Mouse (Mus musculus) regulatory T cell (primary cell): ENCODE measurements around the gene Mmrn1.
"Not testable (repeated sequence)": the region's sequence is repeated elsewhere in the genome, so short reads cannot be mapped to it uniquely, and the experiment has no call there.

ENCODE experiments used
- in situ Hi-C: fragments of 300-600 bp; cut with MboI, MseI; formaldehyde crosslinking; loops from one replicate; pipeline ENCODE4 v1.15.1; 2025; ENCODE audit warnings: high pct_unique_total_duplicates

Mmrn1 gene

GRCm38 (mm10) chr6:60924676-60925075, at the start of gene Mmrn1:
Gene Mmrn1, plus strand, starts transcription at chr6:60924976.
- in situ Hi-C loops, result not testable (repeated sequence)

- in situ Hi-C loops, result no loop called here
Measured at GRCm38 (mm10) chr6:60880362-60880761, 44.4 kb upstream of the Mmrn1 start.

DNA sequence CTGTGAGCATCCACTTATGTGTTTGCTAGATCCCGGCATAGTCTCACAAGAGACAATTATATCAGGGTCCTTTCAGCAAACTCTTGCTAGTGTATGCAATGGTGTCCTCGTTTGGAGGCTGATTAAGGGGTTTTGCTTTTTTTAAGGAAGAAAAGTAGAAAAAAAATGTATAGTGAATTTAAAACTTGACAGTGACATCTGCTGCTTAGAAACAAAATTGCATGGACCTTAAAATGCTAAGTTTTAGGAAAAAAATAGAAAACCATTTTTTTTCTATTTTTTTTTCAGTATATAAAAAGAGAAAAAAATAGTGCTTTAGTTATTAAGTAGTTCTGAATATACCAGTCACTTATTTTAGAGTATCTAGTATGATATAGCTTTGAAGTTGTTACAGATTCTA, 43.2 kb upstream of the Mmrn1 start:
- in situ Hi-C loops, result no loop called here

GRCm38 (mm10) chr6:60907272-60907671, 17.5 kb upstream of the Mmrn1 start:
- in situ Hi-C loops, result no loop called here

GRCm38 (mm10) chr6:60931364-60931763, 6.6 kb downstream of the Mmrn1 start:
- in situ Hi-C loops, result no loop called here

DNA sequence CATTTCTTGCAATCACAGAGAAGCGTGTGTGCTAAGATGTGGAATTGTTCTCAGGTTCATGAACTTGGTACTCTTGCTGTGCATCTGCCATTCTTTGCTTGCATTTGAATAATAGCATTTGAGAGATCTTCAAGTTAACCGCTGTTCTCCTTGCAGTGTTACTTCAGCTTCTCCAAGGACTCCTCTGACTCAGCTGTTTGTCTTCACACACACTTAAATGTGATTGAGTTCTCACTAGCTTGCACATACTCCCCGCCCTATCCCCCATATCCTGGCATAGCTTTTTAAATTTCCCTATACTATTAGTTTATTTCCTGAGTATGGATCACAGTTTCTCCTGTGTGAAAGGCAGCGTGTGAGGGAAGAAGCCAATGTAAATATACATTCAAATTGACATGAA, 10.1 kb downstream of the Mmrn1 start:
- in situ Hi-C loops, result no loop called here

- in situ Hi-C loops, result no loop called here
Measured at GRCm38 (mm10) chr6:60935448-60936130, 10.8 kb downstream of the Mmrn1 start.

DNA sequence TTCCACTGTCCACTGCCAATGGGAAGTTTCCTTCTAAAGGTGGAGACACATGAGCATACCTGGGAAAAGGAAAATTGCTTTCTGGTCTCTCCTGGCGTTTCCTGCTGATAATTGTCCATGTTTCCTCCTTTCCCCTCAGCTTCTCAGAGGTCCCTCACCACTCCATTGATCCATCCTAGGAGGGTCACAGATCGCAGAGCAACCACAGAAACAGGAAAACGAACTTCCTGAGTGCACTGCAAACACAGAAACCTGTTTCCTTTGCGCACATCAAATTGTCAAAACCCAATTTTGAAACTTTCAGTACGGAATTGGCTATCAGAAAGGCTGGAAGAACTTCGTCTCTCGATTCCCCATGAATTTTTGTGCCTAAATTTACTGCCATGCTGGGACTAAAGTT, 19.4 kb downstream of the Mmrn1 start:
- in situ Hi-C loops, result no loop called here

DNA sequence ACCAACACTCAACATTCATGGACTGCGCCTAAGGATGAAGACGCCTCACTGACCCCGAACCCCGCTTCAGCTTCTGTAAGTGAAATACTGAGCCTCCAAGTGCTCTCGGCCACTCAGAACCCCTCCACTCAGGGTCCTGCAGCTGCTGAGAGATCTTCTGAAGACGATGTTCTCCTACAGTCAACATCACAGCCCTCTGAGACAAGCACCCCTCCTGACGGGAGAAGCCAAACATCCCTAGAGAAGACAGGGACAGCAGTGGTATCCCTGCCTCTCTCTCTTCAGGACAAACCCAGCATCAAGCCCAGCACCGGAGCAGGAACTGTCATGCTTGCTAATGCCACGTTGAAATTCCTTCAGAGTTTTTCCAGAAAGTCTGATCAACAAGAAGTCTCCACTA, 19.8 kb downstream of the Mmrn1 start:
- in situ Hi-C loops, result no loop called here

- in situ Hi-C loops, result no loop called here
Measured at GRCm38 (mm10) chr6:60950415-60950814, 25.6 kb downstream of the Mmrn1 start.

GRCm38 (mm10) chr6:60961285-60961684, 36.5 kb downstream of the Mmrn1 start:
- in situ Hi-C loops, result no loop called here

GRCm38 (mm10) chr6:60961838-60962237, 37.1 kb downstream of the Mmrn1 start:
- in situ Hi-C loops, result no loop called here

GRCm38 (mm10) chr6:60962668-60963067, 37.9 kb downstream of the Mmrn1 start:
- in situ Hi-C loops, result no loop called here

DNA sequence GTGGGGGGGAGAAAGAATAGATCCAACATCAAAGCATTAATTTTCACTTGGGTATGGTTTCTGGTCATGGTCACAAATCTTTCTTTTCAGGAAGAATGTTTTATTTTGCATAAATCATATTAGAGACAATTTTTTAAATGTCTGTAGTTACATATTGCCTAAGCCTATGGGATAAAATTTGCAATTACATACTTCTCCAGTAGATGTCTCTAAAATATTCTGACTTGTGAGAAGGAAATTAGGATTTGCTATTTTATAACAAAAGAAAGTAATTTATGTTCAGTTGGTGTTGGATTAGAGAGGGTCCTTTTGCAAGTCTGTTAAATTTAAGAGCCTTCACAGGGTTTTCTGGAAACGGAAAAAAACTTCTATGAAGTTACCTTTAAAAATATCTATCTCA, 39.0 kb downstream of the Mmrn1 start:
- in situ Hi-C loops, result no loop called here

DNA sequence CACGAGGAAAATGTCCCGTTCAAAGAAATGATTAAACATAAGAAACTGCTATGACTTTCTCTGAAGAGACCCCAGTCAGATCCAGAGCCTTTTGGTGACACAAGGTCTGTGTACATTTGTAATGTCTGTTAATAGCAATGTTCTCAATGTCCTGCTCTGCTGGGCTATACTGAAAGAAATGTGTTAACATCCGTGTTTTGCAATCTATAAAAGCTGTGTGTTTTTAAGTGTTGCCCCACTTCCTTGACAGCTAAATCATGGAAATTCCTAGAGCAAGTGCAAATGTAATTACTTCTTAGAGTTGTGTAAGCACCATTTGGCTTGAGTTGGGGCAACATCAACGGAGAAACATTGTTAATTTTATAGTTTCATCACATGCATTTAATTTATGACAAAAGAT, 42.2 kb downstream of the Mmrn1 start:
- in situ Hi-C loops, result no loop called here

DNA sequence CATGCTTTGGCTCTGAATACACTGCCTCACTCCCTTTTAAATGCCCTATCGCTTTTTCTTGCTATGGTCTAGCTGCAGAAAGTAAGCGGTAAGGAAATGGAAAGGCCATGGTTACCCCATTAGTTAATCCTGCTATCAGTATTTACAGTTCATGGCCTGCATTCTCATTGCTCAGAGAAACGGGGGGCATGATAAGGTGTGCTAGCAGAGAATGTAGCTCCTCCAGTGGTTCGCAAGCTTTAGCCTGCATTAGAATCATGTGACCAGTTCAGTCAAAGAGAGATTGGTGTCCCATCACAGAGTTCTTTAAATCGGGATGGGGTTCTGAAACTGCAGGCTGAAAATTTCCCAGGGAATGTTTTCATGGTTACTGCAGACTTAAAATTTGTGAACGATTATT, 44.6 kb downstream of the Mmrn1 start:
- in situ Hi-C loops, result no loop called here

GRCm38 (mm10) chr6:60970811-60971210, 46.0 kb downstream of the Mmrn1 start:
- in situ Hi-C loops, result no loop called here

GRCm38 (mm10) chr6:60978610-60979009, 53.8 kb downstream of the Mmrn1 start:
- in situ Hi-C loops, result no loop called here

- in situ Hi-C loops, result no loop called here
Measured at GRCm38 (mm10) chr6:60979039-60979438, 54.3 kb downstream of the Mmrn1 start.

GRCm38 (mm10) chr6:60984360-60984759, 59.6 kb downstream of the Mmrn1 start:
- in situ Hi-C loops, result loop anchor here (10.0 kb wide), 1 partner anchor 750 kb away; no protein-coding TSS in a partner anchor

GRCm38 (mm10) chr6:60985919-60986318, 61.1 kb downstream of the Mmrn1 start:
- in situ Hi-C loops, result loop anchor here (5.0 to 10.0 kb wide), 2 partner anchors 316 to 749 kb away; no protein-coding TSS in a partner anchor

DNA sequence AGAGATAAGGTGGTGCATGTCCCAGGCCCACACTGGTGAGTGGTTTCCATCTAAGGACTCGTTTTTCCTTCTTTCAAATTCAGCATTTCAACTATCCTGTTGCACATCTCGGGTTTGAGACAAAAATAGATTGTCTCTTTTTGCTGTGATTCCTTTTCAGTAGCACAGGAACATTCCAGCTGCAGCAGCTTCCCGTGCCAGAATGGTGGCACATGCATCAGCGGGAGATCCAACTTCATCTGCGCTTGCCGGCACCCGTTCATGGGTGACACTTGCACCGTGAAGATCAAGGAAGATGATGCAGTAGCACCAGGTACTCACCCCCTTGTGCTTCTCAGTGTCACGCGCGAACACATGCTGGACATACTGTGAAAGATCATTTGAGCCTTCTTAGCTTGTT, 62.1 kb downstream of the Mmrn1 start:
- in situ Hi-C loops, result loop anchor here (5.0 to 10.0 kb wide), 2 partner anchors 315 to 748 kb away; no protein-coding TSS in a partner anchor

DNA sequence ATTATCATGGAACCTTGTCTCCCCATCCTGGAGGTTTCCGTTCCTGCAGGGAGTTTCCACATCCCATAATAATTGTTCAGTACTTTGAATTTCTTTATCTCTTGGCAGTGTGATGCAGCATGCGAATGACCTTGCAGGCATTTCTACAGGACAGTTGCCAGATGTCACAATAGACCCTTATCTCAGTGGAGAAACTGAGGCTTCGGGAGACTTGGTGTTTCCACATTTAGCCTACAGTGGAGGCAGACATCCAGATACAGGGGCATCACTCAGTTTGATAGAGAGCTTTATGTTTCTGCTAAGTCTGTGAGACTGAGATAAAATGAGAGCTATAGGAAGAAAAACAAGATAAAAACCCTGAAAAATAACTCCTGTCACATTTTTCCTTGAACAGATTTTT, 63.0 kb downstream of the Mmrn1 start:
- in situ Hi-C loops, result loop anchor here (5.0 to 10.0 kb wide), 2 partner anchors 314 to 747 kb away; no protein-coding TSS in a partner anchor

- in situ Hi-C loops, result no loop called here
Measured at GRCm38 (mm10) chr6:60992366-60992765, 67.6 kb downstream of the Mmrn1 start.
